Mouse (Mus musculus) lung, adult 2 months (tissue): ENCODE data around the gene AW551984.

ENCODE experiments used
- CTCF ChIP-seq: fragments of 200-500 bp; IDR thresholded peaks from 2 replicates; pipeline ENCODE4 v1.5.1; 2011; ENCODE audit warnings: mild to moderate bottlenecking, low read length, control low read depth; ENCODE audit not compliant: insufficient read depth
- POLR2A ChIP-seq: fragments of 200-500 bp; IDR thresholded peaks from 2 replicates; pipeline ENCODE4 v1.6.1; 2011; ENCODE audit warnings: low read depth, mild to moderate bottlenecking, control low read depth, low read length, borderline replicate concordance; ENCODE audit errors: extremely low read depth

- TF ChIP-seq CTCF (no peak), POLR2A (no peak)
Measured at GRCm38 (mm10) chr9:39602536-39603332, 1.5 kb downstream of the AW551984 start.
